Mouse (Mus musculus) cortical plate, adult 2 months (tissue): ENCODE data around the gene Fcgr2b.

Experiments
- CTCF ChIP-seq: fragments of 200-500 bp; IDR thresholded peaks from 2 replicates; pipeline ENCODE4 v1.5.1; 2011; ENCODE audit warnings: mild to moderate bottlenecking, control low read depth, low read length; ENCODE audit not compliant: insufficient read depth; ENCODE audit errors: extremely low read depth
- POLR2A ChIP-seq: fragments of 200-500 bp; IDR thresholded peaks from 2 replicates; pipeline ENCODE4 v1.6.1; 2011; ENCODE audit warnings: mild to moderate bottlenecking, low read length, control low read depth; ENCODE audit not compliant: insufficient read depth; ENCODE audit errors: extremely low read depth

- no peak for TF ChIP-seq CTCF
- TF ChIP-seq POLR2A: no peak
Observed at GRCm38 (mm10) chr1:170912891-170913615, 63.3 kb downstream of the Fcgr2b start, which contains the start of gene Fcrlb.
